Mouse (Mus musculus): Measurements from ENCODE around the gene Nub1. TPM values are rescaled to one million over a fixed set of nuclear protein-coding genes. Genes with fewer than 3 reads are reported as not detected.

Nub1 gene
- polyA plus RNA-seq, 2 experiments: 10.5 to 10.8 TPM

GRCm38 (mm10) chr5:24724270-24724634 lies 38.9 kb downstream of the Nub1 start:
- Histone ChIP-seq H3K4me3 (ENCODE audit: insufficient read depth in 1 of 2, low read depth in 2 of 2, low read length in 2 of 2) (no peak overlapping the region), H3K9me3 (ENCODE audit: control insufficient read depth, low read length) (no peaks in the 10 kb centered on the region), H3K36me3 (replicated peaks; ENCODE audit: control insufficient read depth, insufficient read depth, low read depth) (no peaks in the 10 kb centered on the region), H3K9ac (replicated peaks) (no peak overlapping the region), H3K27ac (no peak overlapping the region), H3K4me1 (replicated peaks; ENCODE audit: control insufficient read depth in 2 of 2, insufficient read depth in 2 of 2, low read length in 1 of 2) (no peaks in the 10 kb centered on the region), H3K27me3 (ENCODE audit: control insufficient read depth, insufficient read depth, low read length) (peaks cover 3% of the 10 kb centered on the region), H3K4me2 (ENCODE audit: low read depth) (no peak overlapping the region)
- no peak for TF ChIP-seq EP300 (IDR thresholded peaks at IDR 0.05; ENCODE audit: low read depth)
- TF ChIP-seq CTCF (IDR thresholded peaks at IDR 0.05; ENCODE audit: low read depth): no peak
- ATAC-seq (ENCODE audit: insufficient read depth): no peak
- WGBS (ENCODE audit: insufficient replicate concordance): 63% methylated on average over 5 of the region's 5 CpGs
- DNase-seq (ENCODE audit: low read depth in 3 of 3, low spot score in 3 of 3): no peak

- Histone ChIP-seq H3K27me3 (ENCODE audit: control insufficient read depth, insufficient read depth, low read length) (peaks cover 8% of the 10 kb centered on the region), H3K36me3 (replicated peaks; ENCODE audit: control insufficient read depth, insufficient read depth, low read depth) (no peaks in the 10 kb centered on the region), H3K9me3 (ENCODE audit: control insufficient read depth, low read length) (no peaks in the 10 kb centered on the region), H3K4me1 (replicated peaks; ENCODE audit: control insufficient read depth in 2 of 2, insufficient read depth in 2 of 2, low read length in 1 of 2) (no peaks in the 10 kb centered on the region), H3K9ac (replicated peaks) (no peak overlapping the region), H3K4me3 (ENCODE audit: insufficient read depth in 1 of 2, low read depth in 2 of 2, low read length in 2 of 2) (no peak overlapping the region), H3K27ac (no peak overlapping the region), H3K4me2 (ENCODE audit: low read depth) (no peak overlapping the region)
- no peak for ATAC-seq (ENCODE audit: insufficient read depth)
- WGBS (ENCODE audit: insufficient replicate concordance): 50% methylated on average over 5 of the region's 5 CpGs
- no peak for DNase-seq (ENCODE audit: low read depth in 3 of 3, low spot score in 3 of 3)
- TF ChIP-seq CTCF (IDR thresholded peaks at IDR 0.05; ENCODE audit: low read depth): no peak
- TF ChIP-seq EP300 (IDR thresholded peaks at IDR 0.05; ENCODE audit: low read depth): no peak
These were observed 39.5 kb downstream of the Nub1 start for GRCm38 (mm10) chr5:24724805-24725204.

GRCm38 (mm10) chr5:24725897-24726296 lies 40.6 kb downstream of the Nub1 start:
- H3K36me3 ChIP-seq (replicated peaks; ENCODE audit: control insufficient read depth, insufficient read depth, low read depth): no peaks in the 10 kb centered on the region
- 58% methylated on average over 6 of the region's 6 CpGs for WGBS (ENCODE audit: insufficient replicate concordance)
- no peak overlapping the region for H3K4me2 ChIP-seq (ENCODE audit: low read depth)
- peaks cover 19% of the 10 kb centered on the region for H3K27me3 ChIP-seq (ENCODE audit: control insufficient read depth, insufficient read depth, low read length)
- DNase-seq (ENCODE audit: low read depth in 3 of 3, low spot score in 3 of 3) (no peak), ATAC-seq (ENCODE audit: insufficient read depth) (no peak)
- H3K27ac ChIP-seq: no peak overlapping the region
- TF ChIP-seq CTCF (IDR thresholded peaks at IDR 0.05; ENCODE audit: low read depth) (no peak), EP300 (IDR thresholded peaks at IDR 0.05; ENCODE audit: low read depth) (no peak)
- H3K9me3 ChIP-seq (ENCODE audit: control insufficient read depth, low read length): no peaks in the 10 kb centered on the region
- no peak overlapping the region for H3K9ac ChIP-seq (replicated peaks)
- no peaks in the 10 kb centered on the region for H3K4me1 ChIP-seq (replicated peaks; ENCODE audit: control insufficient read depth in 2 of 2, insufficient read depth in 2 of 2, low read length in 1 of 2)
- H3K4me3 ChIP-seq (ENCODE audit: insufficient read depth in 1 of 2, low read depth in 2 of 2, low read length in 2 of 2): no peak overlapping the region

- Histone ChIP-seq H3K27ac (no peak overlapping the region), H3K27me3 (ENCODE audit: control insufficient read depth, insufficient read depth, low read length) (peaks cover 32% of the 10 kb centered on the region), H3K36me3 (replicated peaks; ENCODE audit: control insufficient read depth, insufficient read depth, low read depth) (no peaks in the 10 kb centered on the region), H3K4me1 (replicated peaks; ENCODE audit: control insufficient read depth in 2 of 2, insufficient read depth in 2 of 2, low read length in 1 of 2) (no peaks in the 10 kb centered on the region), H3K9ac (replicated peaks) (no peak overlapping the region), H3K9me3 (ENCODE audit: control insufficient read depth, low read length) (no peaks in the 10 kb centered on the region), H3K4me2 (ENCODE audit: low read depth) (no peak overlapping the region), H3K4me3 (ENCODE audit: insufficient read depth in 1 of 2, low read depth in 2 of 2, low read length in 2 of 2) (no peak overlapping the region)
- TF ChIP-seq EP300 (IDR thresholded peaks at IDR 0.05; ENCODE audit: low read depth) (no peak), CTCF (IDR thresholded peaks at IDR 0.05; ENCODE audit: low read depth) (no peak)
- peak; percentile 18; the same call in 1 of the 2 replicates for ATAC-seq (ENCODE audit: insufficient read depth)
- WGBS (ENCODE audit: insufficient replicate concordance): 49% methylated on average over 12 of the region's 12 CpGs
- DNase-seq (ENCODE audit: low read depth in 3 of 3, low spot score in 3 of 3): no peak
These were observed 41.8 kb downstream of the Nub1 start for GRCm38 (mm10) chr5:24726901-24727836.

- peaks cover 3 to 9% of the 10 kb centered on the region in 2 experiments; a peak in 2 of 4 replicates for H3K4me1 ChIP-seq (replicated peaks; ENCODE audit: control insufficient read depth in 2 of 2, insufficient read depth in 2 of 2, low read length in 1 of 2)
- H3K9me3 ChIP-seq (ENCODE audit: control insufficient read depth, low read length): no peaks in the 10 kb centered on the region
- peaks cover 33% of the 10 kb centered on the region for H3K27me3 ChIP-seq (ENCODE audit: control insufficient read depth, insufficient read depth, low read length)
- no peak overlapping the region for H3K27ac ChIP-seq
- DNase-seq (ENCODE audit: low read depth in 3 of 3, low spot score in 3 of 3): no peak
- peak overlapping the region; percentile 35 to 39 for H3K4me3 ChIP-seq (ENCODE audit: insufficient read depth in 1 of 2, low read depth in 2 of 2, low read length in 2 of 2)
- H3K36me3 ChIP-seq (replicated peaks; ENCODE audit: control insufficient read depth, insufficient read depth, low read depth): no peaks in the 10 kb centered on the region
- no peak for TF ChIP-seq CTCF (IDR thresholded peaks at IDR 0.05; ENCODE audit: low read depth)
- TF ChIP-seq EP300 (IDR thresholded peaks at IDR 0.05; ENCODE audit: low read depth): no peak
- H3K4me2 ChIP-seq (ENCODE audit: low read depth): peak overlapping the region; percentile 50
- ATAC-seq (ENCODE audit: insufficient read depth): no peak
- WGBS (ENCODE audit: insufficient replicate concordance): 5% methylated on average over 47 of the region's 49 CpGs
- H3K9ac ChIP-seq (replicated peaks): no peak overlapping the region
These were observed 44.6 kb downstream of the Nub1 start for GRCm38 (mm10) chr5:24729797-24730487.

Data from liver, embryonic 14.5 days (tissue).